Mouse (Mus musculus) heart, adult 2 months (tissue): ENCODE results near the gene Galm. TPM values are rescaled to one million over a fixed set of nuclear protein-coding genes. Genes with fewer than 3 reads are reported as not detected.

Experiments
- DNase-seq, 2 experiments: peaks; one replicate each; pipeline ENCODE4 v3.0.0; 2021
- H3K27ac ChIP-seq: fragments of 200-600 bp; 2 replicates; pipeline ENCODE4 v1.8.1; 2022
- H3K27me3 ChIP-seq: fragments of 200-500 bp; 2 replicates; pipeline ENCODE4 v1.6.1; 2012; ENCODE audit warnings: mild to moderate bottlenecking, low read length, inconsistent platforms, mixed read lengths; ENCODE audit not compliant: control insufficient read depth, insufficient read depth
- H3K36me3 ChIP-seq: fragments of 200-500 bp; 2 replicates; pipeline ENCODE4 v1.6.1; 2012; ENCODE audit warnings: low read length, inconsistent platforms; ENCODE audit not compliant: control insufficient read depth, insufficient read depth
- H3K4me1 ChIP-seq: fragments of 200-500 bp; 2 replicates; pipeline ENCODE4 v1.6.1; 2011; ENCODE audit warnings: low read length; ENCODE audit not compliant: control insufficient read depth, insufficient read depth
- H3K4me3 ChIP-seq: fragments of 200-600 bp; 2 replicates; pipeline ENCODE4 v1.8.1; 2022
- H3K79me2 ChIP-seq: fragments of 200-500 bp; replicated peaks from 2 replicates; pipeline ENCODE4 v1.6.1; 2012; ENCODE audit warnings: mild to moderate bottlenecking, inconsistent platforms, low read length, moderate library complexity, mixed read lengths; ENCODE audit not compliant: control insufficient read depth, insufficient read depth
- H3K9ac ChIP-seq: fragments of 200-500 bp; 2 replicates; pipeline ENCODE4 v1.6.1; 2012; ENCODE audit warnings: low read depth, mild to moderate bottlenecking, control low read depth, inconsistent platforms, low read length, mixed read lengths
- CTCF ChIP-seq: fragments of 200-600 bp; IDR thresholded peaks from 2 replicates; pipeline ENCODE4 v1.8.1; 2022; ENCODE audit warnings: antibody characterized with exemption, mild to moderate bottlenecking, moderate library complexity
- EP300 ChIP-seq: fragments of 200-500 bp; IDR thresholded peaks from 2 replicates; pipeline ENCODE4 v1.6.1; 2011; ENCODE audit warnings: low read depth, low read length, control low read depth; ENCODE audit not compliant: insufficient read depth
- POLR2A ChIP-seq: fragments of 200-500 bp; IDR thresholded peaks from 2 replicates; pipeline ENCODE4 v1.6.1; 2011; ENCODE audit warnings: mild to moderate bottlenecking, low read depth, low read length, control low read depth; ENCODE audit not compliant: insufficient read depth
- WGBS: fragments of 180-500 bp; shearing (Covaris S2); methylation state at CpG from one replicate; pipeline ENCODE4 v1.1.7; 2018; 5-methylcytosine and 5-hydroxymethylcytosine counted together
- intact Hi-C: fragments of 180-260 bp; cut with DNase I; formaldehyde crosslinking; loops from one replicate; pipeline ENCODE4 v1.15.1; 2025
- long read RNA-seq: library from polyadenylated mRNA; stranded (forward); transcript quantifications from one replicate; pipeline ENCODE4 v2.0.0, GENCODE M21; 2021
- polyA plus RNA-seq: library from polyadenylated mRNA; depleted of rRNA; stranded (reverse); fragments of >200 nt; gene quantifications from 2 replicates; pipeline ENCODE4 v1.2.3, GENCODE M21; 2012; rRNA removed
- total RNA-seq, 2 experiments: library from RNA; stranded (reverse); gene quantifications; 2 replicates each; pipeline ENCODE4 v1.2.3; 2021

Galm gene
- 10 to 100 TPM; 17.9 to 19.8 TPM for total RNA-seq
- 19.6 and 44.5 TPM in 2 replicates for polyA plus RNA-seq
- long read RNA-seq, transcript Galm-201 (7 exons, 2,314 nt), result major isoform, 18 of 21 reads
- long read RNA-seq, partial matches to known transcripts, result 1 of 21 reads
- long read RNA-seq, other reads (novel, unspliced or antisense), result 2 of 21 reads

DNA sequence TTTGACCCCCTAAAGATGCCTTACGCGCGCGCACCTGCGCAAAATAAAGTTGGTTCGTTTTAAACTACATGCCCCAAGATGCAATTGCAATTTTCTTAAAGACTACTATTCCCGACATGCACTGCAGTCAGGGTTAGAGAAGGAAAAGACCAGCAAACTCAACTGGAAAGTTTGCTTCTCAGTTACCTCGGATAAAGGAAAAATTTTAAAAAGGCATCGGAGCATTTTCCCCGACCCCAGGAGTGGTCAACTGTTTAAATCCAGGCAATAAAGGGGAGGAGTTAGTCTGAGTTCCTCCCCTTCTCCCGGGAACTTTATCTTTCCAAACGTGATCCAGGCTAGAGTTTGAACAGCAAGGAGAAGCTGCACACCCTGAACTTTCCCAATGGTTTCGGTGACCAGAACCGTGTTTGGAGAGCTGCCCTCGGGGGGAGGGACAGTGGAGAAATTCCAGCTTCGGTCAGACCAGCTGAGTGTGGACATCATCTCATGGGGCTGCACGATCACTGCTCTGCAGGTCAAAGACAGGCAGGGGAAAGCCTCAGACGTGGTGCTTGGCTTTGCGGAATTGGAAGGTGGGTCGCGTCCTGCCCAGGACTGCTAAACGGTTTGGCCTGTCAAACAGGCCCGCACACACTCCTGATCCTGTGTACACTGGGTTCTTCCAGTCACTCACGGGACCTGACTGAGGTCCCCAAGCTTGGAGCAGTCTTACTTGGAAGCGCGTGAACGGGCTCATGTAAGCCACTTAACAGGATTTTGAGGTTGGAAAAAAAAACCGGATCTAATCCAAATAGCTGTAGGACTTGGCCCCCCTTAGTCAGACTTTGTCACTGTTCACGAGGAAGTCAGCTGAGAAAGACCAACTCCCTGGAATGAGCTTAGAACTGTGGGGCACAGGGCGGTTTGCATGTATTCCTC lies at the start of gene Galm:
Gene Galm (plus strand): TSS at position 141 of the 921 bp plus-strand sequence.
- peak within 1 kb of the TSS; percentile 81 for H3K27ac ChIP-seq
- peaks cover 1% of the 10 kb centered on the region; the same call in 1 of the 2 replicates for H3K79me2 ChIP-seq
- no peak for TF ChIP-seq CTCF
- peak; percentile 65 for TF ChIP-seq POLR2A
- no peak for TF ChIP-seq EP300
- peak within 1 kb of the TSS; percentile 86 for H3K9ac ChIP-seq
- 3% methylated on average over 30 of the region's 30 CpGs for WGBS
- peak within 1 kb of the TSS; percentile 59 for H3K4me3 ChIP-seq
- peak; percentile 78 to 79 for DNase-seq
- H3K4me1 ChIP-seq, result peaks cover 4% of the 10 kb centered on the region
- H3K27me3 ChIP-seq, result no peaks in the 10 kb centered on the region
- peaks cover 2% of the 10 kb centered on the region; the same call in 1 of the 2 replicates for H3K36me3 ChIP-seq
- intact Hi-C loops, result loop anchor here (1.0 to 5.0 kb wide), 2 partner anchors 50 to 67 kb away; no protein-coding TSS in a partner anchor

DNA sequence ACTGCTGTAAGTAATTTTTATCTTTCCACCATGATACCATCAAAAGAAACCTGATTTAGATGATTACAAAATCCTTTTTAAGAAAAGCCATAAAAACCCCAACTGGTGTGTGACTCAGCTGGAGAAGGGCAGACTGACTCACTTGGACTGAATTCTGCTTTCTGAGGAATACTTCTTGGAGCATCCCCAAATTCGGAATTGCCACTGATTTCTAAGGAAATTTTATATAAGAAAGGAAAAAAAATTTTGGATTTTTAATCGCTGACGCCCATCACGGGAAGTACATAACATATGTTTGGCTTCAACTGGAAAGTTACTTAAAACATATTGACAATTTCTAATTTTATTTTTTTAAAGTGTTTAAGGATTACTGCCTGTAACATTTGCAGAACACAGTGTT lies 48.5 kb upstream of the Galm start:
- intact Hi-C loops, result no loop called here
- no peaks in the 10 kb centered on the region for H3K36me3 ChIP-seq
- 79% methylated on average over 4 of the region's 4 CpGs for WGBS

DNA sequence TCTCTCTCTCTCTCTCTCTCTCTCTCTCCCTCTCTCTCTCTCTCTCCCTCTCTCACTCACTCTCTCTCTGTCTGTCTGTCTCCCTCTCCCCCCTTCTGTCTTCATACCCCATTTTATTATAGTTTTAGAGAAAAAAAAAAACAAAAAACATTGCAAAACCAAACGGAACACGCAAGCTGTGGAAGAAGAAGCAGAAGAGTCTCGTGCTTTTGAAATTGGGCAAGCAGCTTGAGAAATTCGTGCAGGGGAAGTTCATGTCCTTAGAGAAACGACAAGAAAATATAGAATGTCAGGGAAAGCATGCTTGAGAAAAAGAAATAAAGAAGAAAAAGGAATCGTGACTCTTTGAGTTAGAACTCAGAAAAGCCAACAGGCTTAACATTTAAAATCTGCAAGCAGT lies 44.0 kb upstream of the Galm start:
- intact Hi-C loops, result no loop called here
- 72% methylated on average over 6 of the region's 6 CpGs for WGBS
- H3K27ac ChIP-seq, result no peak overlapping the region
- TF ChIP-seq EP300, result no peak
- no peak for TF ChIP-seq CTCF
- TF ChIP-seq POLR2A, result no peak
- no peaks in the 10 kb centered on the region for H3K36me3 ChIP-seq
- H3K27me3 ChIP-seq, result no peaks in the 10 kb centered on the region
- no peaks in the 10 kb centered on the region for H3K79me2 ChIP-seq
- no peak overlapping the region for H3K9ac ChIP-seq
- H3K4me1 ChIP-seq, result peaks cover 2% of the 10 kb centered on the region; the same call in 1 of the 2 replicates
- H3K4me3 ChIP-seq, result no peak overlapping the region
- no peak for DNase-seq

More for the DNA sequence above, 48.5 kb upstream of the Galm start:
- H3K4me3 ChIP-seq, result no peak overlapping the region
- H3K27me3 ChIP-seq, result no peaks in the 10 kb centered on the region
- no peak for TF ChIP-seq EP300
- no peak for TF ChIP-seq POLR2A
- no peak for TF ChIP-seq CTCF
- no peak for DNase-seq
- no peaks in the 10 kb centered on the region for H3K79me2 ChIP-seq
- no peaks in the 10 kb centered on the region for H3K4me1 ChIP-seq
- H3K27ac ChIP-seq, result no peak overlapping the region
- H3K9ac ChIP-seq, result no peak overlapping the region

DNA sequence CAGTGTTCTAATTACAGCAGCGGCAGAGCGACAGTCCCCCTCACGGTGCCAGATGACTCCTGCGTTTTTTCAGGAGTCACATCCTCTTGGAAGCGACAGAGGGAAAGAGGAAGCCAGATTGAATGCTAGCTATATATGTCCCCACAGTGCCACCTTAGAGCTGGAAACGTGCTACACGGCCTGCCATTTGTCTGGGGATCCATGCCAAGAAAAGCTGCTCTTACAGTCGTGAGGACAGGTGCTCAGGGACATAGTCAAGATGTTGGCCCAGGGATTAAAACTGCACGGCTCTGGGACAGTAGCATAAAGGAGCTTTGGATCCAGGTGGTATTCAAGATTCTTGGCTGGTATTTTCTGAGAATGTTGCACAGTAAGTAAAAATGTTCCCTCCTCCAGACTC lies 42.8 kb upstream of the Galm start:
- peak in 1 of 2 experiments; percentile 5 for DNase-seq
- H3K4me3 ChIP-seq, result no peak overlapping the region
- WGBS, result 14% methylated on average over 9 of the region's 9 CpGs
- no peak overlapping the region for H3K27ac ChIP-seq
- TF ChIP-seq CTCF (no peak), POLR2A (no peak), EP300 (no peak)
- no peaks in the 10 kb centered on the region for H3K36me3 ChIP-seq
- intact Hi-C loops, result no loop called here
- no peaks in the 10 kb centered on the region for H3K79me2 ChIP-seq
- H3K4me1 ChIP-seq, result peaks cover 2% of the 10 kb centered on the region; the same call in 1 of the 2 replicates
- H3K9ac ChIP-seq, result no peak overlapping the region
- H3K27me3 ChIP-seq, result no peaks in the 10 kb centered on the region

DNA sequence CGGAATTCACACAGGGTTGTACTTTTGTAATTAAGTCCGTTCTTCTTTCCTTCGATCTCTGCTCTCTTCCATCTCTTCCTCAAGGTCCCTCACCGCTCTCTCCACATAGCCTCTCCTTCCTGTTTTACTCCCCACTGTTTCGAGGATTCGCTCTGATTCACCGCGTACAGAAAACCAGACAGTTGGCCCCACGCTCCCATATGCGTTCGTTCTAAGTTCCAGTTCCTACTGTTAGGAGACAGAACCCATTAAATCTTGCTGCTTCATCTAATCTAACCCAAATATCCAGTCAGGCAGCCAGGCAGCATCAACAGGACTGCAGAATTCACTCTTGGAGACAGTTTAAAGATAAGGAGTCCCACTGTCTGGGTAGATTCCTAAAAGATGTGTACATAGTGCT lies 40.7 kb upstream of the Galm start:
- no peak overlapping the region for H3K27ac ChIP-seq
- H3K4me1 ChIP-seq, result peaks cover 2% of the 10 kb centered on the region; the same call in 1 of the 2 replicates
- H3K36me3 ChIP-seq, result no peaks in the 10 kb centered on the region
- no peaks in the 10 kb centered on the region for H3K27me3 ChIP-seq
- TF ChIP-seq CTCF (no peak), POLR2A (no peak), EP300 (no peak)
- no peak overlapping the region for H3K4me3 ChIP-seq
- no peak overlapping the region for H3K9ac ChIP-seq
- no peaks in the 10 kb centered on the region for H3K79me2 ChIP-seq
- DNase-seq, result no peak
- intact Hi-C loops, result no loop called here
- WGBS, result 85% methylated on average over 11 of the region's 11 CpGs
